Mouse (Mus musculus) stomach, postnatal 0 days (tissue): ENCODE results near the gene Nmt1.

Experiments
- CTCF ChIP-seq: IDR thresholded peaks from 2 replicates; pipeline ENCODE4 v1.5.1; 2016; ENCODE audit warnings: antibody characterized with exemption, low read depth, mild to moderate bottlenecking, moderate library complexity
- EP300 ChIP-seq: optimal IDR thresholded peaks from 2 replicates; pipeline ENCODE3; 2016; ENCODE audit warnings: antibody characterized with exemption

- no peak for TF ChIP-seq CTCF
- no peak for TF ChIP-seq EP300
Observed at GRCm38 (mm10) chr11:102996385-102996784, 31.6 kb upstream of the Nmt1 start.
